Mouse (Mus musculus) limb, embryonic 11.5 days (tissue): ENCODE results near the gene Alk. TPM values are rescaled to one million over a fixed set of nuclear protein-coding genes. Genes with fewer than 3 reads are reported as not detected.

Source experiments
- ATAC-seq: fragments of 200-750 bp; cut with Nextera tagmentation; 2 replicates; pipeline ENCODE4 v1.8.0; 2017; ENCODE audit warnings: low read depth; ENCODE audit not compliant: insufficient number of reproducible peaks, low FRiP score, low TSS enrichment
- DNase-seq: peaks from one replicate; pipeline ENCODE4 v3.0.0-alpha.2; 2015; ENCODE audit warnings: low spot score
- H3K27ac ChIP-seq: fragments of 300-500 bp; sonication (generic); replicated peaks from 2 replicates; pipeline ENCODE4 v1.5.1; 2014; ENCODE audit warnings: low read depth, mild to moderate bottlenecking, low read length
- H3K27me3 ChIP-seq: fragments of 300-500 bp; sonication (generic); 2 replicates; pipeline ENCODE4 v1.6.1; 2014; ENCODE audit warnings: mild to moderate bottlenecking, low read length, mixed read lengths; ENCODE audit not compliant: control insufficient read depth, insufficient read depth
- H3K36me3 ChIP-seq: fragments of 300-500 bp; sonication (generic); 2 replicates; pipeline ENCODE4 v1.6.1; 2014; ENCODE audit warnings: mild to moderate bottlenecking, low read length, moderate library complexity, mixed read lengths; ENCODE audit not compliant: control insufficient read depth, insufficient read depth
- H3K4me1 ChIP-seq: fragments of 300-500 bp; sonication (generic); 2 replicates; pipeline ENCODE4 v1.6.1; 2014; ENCODE audit warnings: low read length, mixed read lengths; ENCODE audit not compliant: control insufficient read depth, insufficient read depth
- H3K4me2 ChIP-seq: fragments of 300-500 bp; sonication (generic); 2 replicates; pipeline ENCODE4 v1.6.1; 2014; ENCODE audit warnings: low read depth, mild to moderate bottlenecking, moderate library complexity; ENCODE audit not compliant: severe bottlenecking
- H3K4me3 ChIP-seq: fragments of 300-500 bp; sonication (generic); 2 replicates; pipeline ENCODE4 v1.5.1; 2014; ENCODE audit warnings: low read depth, low read length
- H3K9ac ChIP-seq: fragments of 300-500 bp; sonication (generic); 2 replicates; pipeline ENCODE4 v1.6.1; 2014; ENCODE audit warnings: mild to moderate bottlenecking, low read length
- H3K9me3 ChIP-seq: fragments of 300-500 bp; sonication (generic); 2 replicates; pipeline ENCODE4 v1.6.1; 2016; ENCODE audit warnings: low read length; ENCODE audit not compliant: control insufficient read depth
- WGBS: fragments of 180-500 bp; shearing (Covaris S2); extraction: QIAGEN DNeasy Blood & Tissue Kit; methylation state at CpG from one replicate; pipeline ENCODE4 v1.1.7; 2014; 5-methylcytosine and 5-hydroxymethylcytosine counted together
- polyA plus RNA-seq: library from polyadenylated mRNA; unstranded; fragments of >200 nt; fragmentation: Nextera tagmentation; extraction: Ambion mirVana; gene quantifications from 2 replicates; pipeline ENCODE4 v1.2.1, GENCODE M21; 2014

The Alk gene
- polyA plus RNA-seq, 1 experiment from 2014 or later, result 0.05 TPM

- Histone ChIP-seq H3K4me1 (peaks cover 8% of the 10 kb centered on the region; the same call in 1 of the 2 replicates), H3K9ac (no peak overlapping the region)
- WGBS, result under 1% methylated on average over 40 of the region's 40 CpGs
Observed at GRCm38 (mm10) chr17:72603118-72603885, 1.1 kb downstream of the Alk start.

DNA sequence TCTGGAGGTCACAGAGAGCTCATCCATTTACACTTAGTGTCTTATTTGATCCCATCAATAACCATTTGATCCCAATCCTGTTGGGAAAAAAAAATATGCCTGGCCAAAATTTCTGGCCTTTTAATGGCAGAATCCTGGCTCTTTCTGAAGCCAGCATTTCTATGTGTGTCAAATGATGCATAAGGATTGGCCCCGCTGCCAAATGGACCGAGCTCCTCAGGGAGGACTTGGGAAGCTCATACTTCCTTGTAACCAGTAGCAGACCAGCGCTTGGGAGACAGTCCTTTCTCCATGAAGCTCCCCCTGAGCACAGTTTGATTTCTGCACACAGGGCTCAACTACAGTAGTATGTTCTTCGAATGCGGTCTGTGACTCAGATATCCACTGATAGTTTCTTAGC, 3.6 kb downstream of the Alk start:
- Histone ChIP-seq H3K9ac (no peak overlapping the region), H3K9me3 (no peaks in the 10 kb centered on the region), H3K4me1 (peaks cover 8% of the 10 kb centered on the region; the same call in 1 of the 2 replicates), H3K27ac (no peak overlapping the region), H3K4me2 (no peak overlapping the region), H3K27me3 (peaks cover 21% of the 10 kb centered on the region), H3K4me3 (no peak overlapping the region), H3K36me3 (no peaks in the 10 kb centered on the region)
- no peak for ATAC-seq
- 85% methylated on average over 5 of the region's 5 CpGs for WGBS
- no peak for DNase-seq

More at GRCm38 (mm10) chr17:72603118-72603885, 1.1 kb downstream of the Alk start:
- H3K4me3 ChIP-seq, result no peak overlapping the region
- H3K36me3 ChIP-seq, result no peaks in the 10 kb centered on the region
- H3K9me3 ChIP-seq, result no peaks in the 10 kb centered on the region
- H3K27me3 ChIP-seq, result peaks cover 21% of the 10 kb centered on the region
- no peak overlapping the region for H3K27ac ChIP-seq
- peak overlapping the region; percentile 37 for H3K4me2 ChIP-seq
- no peak for ATAC-seq
- DNase-seq, result peak; percentile 95

DNA sequence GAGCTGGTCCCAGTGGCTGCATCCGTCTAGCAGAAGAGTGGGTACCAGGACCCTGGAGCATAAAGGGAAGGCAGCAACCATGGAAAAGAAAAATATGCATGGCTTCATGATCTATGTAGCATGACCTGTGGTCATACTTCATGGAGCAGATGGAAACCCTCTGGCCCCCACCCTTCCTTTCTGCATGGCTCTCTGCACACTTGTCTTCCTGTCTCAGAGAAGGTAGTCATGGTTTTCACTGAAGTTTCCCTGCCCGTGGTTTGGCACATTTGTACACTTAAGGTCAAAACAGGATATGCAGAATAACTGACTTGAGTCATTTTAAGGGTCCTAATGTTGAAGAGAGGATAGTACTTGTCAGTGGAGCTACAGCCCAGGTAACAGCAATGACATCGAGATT, 16.8 kb downstream of the Alk start:
- Histone ChIP-seq H3K27me3 (no peaks in the 10 kb centered on the region), H3K27ac (no peak overlapping the region), H3K4me1 (no peaks in the 10 kb centered on the region), H3K4me3 (no peak overlapping the region), H3K9ac (no peak overlapping the region), H3K9me3 (no peaks in the 10 kb centered on the region), H3K4me2 (no peak overlapping the region), H3K36me3 (no peaks in the 10 kb centered on the region)
- ATAC-seq (no peak), DNase-seq (no peak)
- WGBS, result 86% methylated on average over 3 of the region's 3 CpGs

GRCm38 (mm10) chr17:72580142-72580541, 24.3 kb downstream of the Alk start:
- H3K27ac ChIP-seq, result no peak overlapping the region
- no peaks in the 10 kb centered on the region for H3K9me3 ChIP-seq
- DNase-seq (no peak), ATAC-seq (no peak)
- no peaks in the 10 kb centered on the region for H3K36me3 ChIP-seq
- H3K9ac ChIP-seq, result no peak overlapping the region
- no peak overlapping the region for H3K4me3 ChIP-seq
- WGBS, result 85% methylated on average over 4 of the region's 4 CpGs
- H3K4me1 ChIP-seq, result no peaks in the 10 kb centered on the region
- no peak overlapping the region for H3K4me2 ChIP-seq
- H3K27me3 ChIP-seq, result no peaks in the 10 kb centered on the region

- Histone ChIP-seq H3K27me3 (no peaks in the 10 kb centered on the region), H3K4me3 (no peak overlapping the region), H3K4me1 (no peaks in the 10 kb centered on the region), H3K36me3 (no peaks in the 10 kb centered on the region), H3K4me2 (no peak overlapping the region), H3K9me3 (no peaks in the 10 kb centered on the region), H3K27ac (no peak overlapping the region), H3K9ac (no peak overlapping the region)
- 87% methylated on average over 9 of the region's 9 CpGs for WGBS
- ATAC-seq (no peak), DNase-seq (no peak)
Observed at GRCm38 (mm10) chr17:72579321-72579720, 25.1 kb downstream of the Alk start.

DNA sequence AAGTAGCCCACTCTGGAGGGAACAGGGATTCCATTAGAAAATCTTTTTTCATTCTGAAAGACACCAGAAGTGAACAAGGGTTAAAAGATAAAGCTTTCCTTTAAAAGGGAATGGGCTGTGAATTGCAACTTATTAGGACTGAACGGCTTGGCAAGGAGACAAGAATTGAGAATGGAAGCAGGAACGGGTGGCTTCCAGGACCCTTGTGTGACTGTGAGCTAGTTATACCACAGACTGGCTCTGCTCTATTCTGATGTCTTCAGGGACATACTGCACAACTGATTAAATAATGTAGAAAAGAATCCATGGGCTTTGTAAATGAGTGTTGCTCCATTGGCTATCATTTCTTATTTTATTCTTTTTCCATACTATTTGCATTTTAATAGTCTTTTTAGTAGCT, 33.0 kb downstream of the Alk start:
- ATAC-seq (no peak), DNase-seq (no peak)
- no peak overlapping the region for H3K9ac ChIP-seq
- no peaks in the 10 kb centered on the region for H3K27me3 ChIP-seq
- H3K27ac ChIP-seq, result no peak overlapping the region
- H3K4me3 ChIP-seq, result no peak overlapping the region
- no peaks in the 10 kb centered on the region for H3K4me1 ChIP-seq
- H3K9me3 ChIP-seq, result no peaks in the 10 kb centered on the region
- H3K4me2 ChIP-seq, result no peak overlapping the region
- 90% methylated on average over 2 of the region's 2 CpGs for WGBS
- no peaks in the 10 kb centered on the region for H3K36me3 ChIP-seq

DNA sequence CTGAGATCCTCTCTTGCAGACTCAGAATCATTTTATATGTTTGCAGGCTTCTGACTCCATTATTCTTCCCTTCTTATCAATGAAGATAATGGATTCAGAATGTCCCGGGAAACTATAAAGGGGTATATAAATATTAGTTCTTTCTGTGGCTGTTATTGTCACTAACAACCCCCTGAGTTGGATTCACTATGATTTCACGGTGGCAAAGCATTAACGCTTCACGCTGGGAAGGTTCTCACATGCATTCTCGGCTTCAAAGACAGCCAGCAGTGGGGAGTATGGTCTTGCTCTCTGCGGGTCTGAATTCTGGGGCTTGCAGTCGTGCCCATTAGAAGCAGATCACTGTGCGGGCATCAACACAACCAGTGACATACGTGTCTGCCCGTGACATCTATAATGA, 34.9 kb downstream of the Alk start:
- no peak overlapping the region for H3K4me3 ChIP-seq
- WGBS, result 83% methylated on average over 10 of the region's 10 CpGs

DNA sequence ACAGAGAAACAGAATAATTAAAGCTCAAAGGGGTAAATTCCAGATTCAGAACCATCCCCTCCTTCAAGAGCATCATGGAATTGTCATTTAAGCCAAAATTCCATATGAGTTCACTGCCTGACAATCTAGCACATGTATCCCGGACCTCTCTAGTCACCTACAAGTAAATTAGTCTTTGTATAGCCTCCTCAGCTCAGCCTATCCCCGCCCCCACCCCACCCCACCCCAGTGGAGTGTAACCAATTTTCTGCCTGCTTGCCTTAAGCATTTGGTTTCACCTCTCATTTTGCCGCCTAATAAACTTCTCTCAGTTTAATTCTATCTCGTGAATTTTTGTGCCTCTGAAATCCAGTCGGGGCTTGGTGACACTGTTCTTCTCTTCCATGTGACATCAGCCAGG, 41.0 kb downstream of the Alk start:
- Histone ChIP-seq H3K9me3 (no peaks in the 10 kb centered on the region), H3K4me2 (no peak overlapping the region), H3K4me3 (no peak overlapping the region), H3K4me1 (no peaks in the 10 kb centered on the region), H3K9ac (no peak overlapping the region), H3K27ac (no peak overlapping the region), H3K27me3 (no peaks in the 10 kb centered on the region), H3K36me3 (no peaks in the 10 kb centered on the region)
- WGBS, result 73% methylated on average over 5 of the region's 5 CpGs
- no peak for ATAC-seq
- no peak for DNase-seq

More for the DNA sequence above, 34.9 kb downstream of the Alk start:
- no peak for DNase-seq
- H3K36me3 ChIP-seq, result no peaks in the 10 kb centered on the region
- H3K4me2 ChIP-seq, result no peak overlapping the region
- H3K27me3 ChIP-seq, result no peaks in the 10 kb centered on the region
- H3K4me1 ChIP-seq, result no peaks in the 10 kb centered on the region
- ATAC-seq, result no peak
- no peak overlapping the region for H3K27ac ChIP-seq
- H3K9ac ChIP-seq, result no peak overlapping the region
- no peaks in the 10 kb centered on the region for H3K9me3 ChIP-seq

DNA sequence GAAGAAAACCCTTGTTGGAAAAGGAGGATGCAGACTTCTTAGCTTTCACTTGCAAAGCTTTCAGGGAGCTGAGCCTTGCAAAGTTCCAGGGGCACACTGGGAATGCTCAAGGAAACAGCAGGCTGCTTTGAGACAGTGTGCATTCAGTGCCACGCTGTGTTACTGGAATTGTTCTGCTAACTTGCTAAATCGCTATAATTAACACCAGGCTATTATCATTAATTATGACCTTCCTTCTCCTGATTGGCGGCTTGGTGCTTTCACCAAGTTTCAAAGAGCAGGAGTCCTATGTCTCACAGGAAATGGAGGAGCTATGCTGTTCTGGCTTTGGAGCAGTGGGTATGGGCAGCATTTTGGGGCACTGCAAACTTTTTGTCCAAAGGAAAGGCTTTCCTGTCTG, 43.0 kb downstream of the Alk start:
- H3K4me3 ChIP-seq, result no peak overlapping the region
- no peaks in the 10 kb centered on the region for H3K4me1 ChIP-seq
- H3K27me3 ChIP-seq, result no peaks in the 10 kb centered on the region
- 45% methylated on average over 3 of the region's 3 CpGs for WGBS
- H3K4me2 ChIP-seq, result no peak overlapping the region
- no peak overlapping the region for H3K27ac ChIP-seq
- H3K9ac ChIP-seq, result no peak overlapping the region
- ATAC-seq (no peak), DNase-seq (peak; percentile 22)
- H3K36me3 ChIP-seq, result no peaks in the 10 kb centered on the region
- H3K9me3 ChIP-seq, result no peaks in the 10 kb centered on the region
